Mouse (Mus musculus) thymus, postnatal 4 days (tissue): ENCODE results near the gene Nphs1.
A peak's percentile ranks its signal among the peaks of the same experiment; 100 is the strongest.

Experiments
- DNase-seq: peaks from one replicate; pipeline ENCODE4 v3.0.0; 2021

Nphs1 gene

GRCm38 (mm10) chr7:30457629-30458330 lies at the start of gene Nphs1, which contains the start of gene Kirrel2:
Gene Nphs1, plus strand, starts transcription at chr7:30458315.
Gene Kirrel2, minus strand, starts transcription at chr7:30457690.
- DNase-seq: no peak

- no peak for DNase-seq
Measured at GRCm38 (mm10) chr7:30408639-30409038, 49.5 kb upstream of the Nphs1 start.

- DNase-seq: peak; percentile 56
Measured at GRCm38 (mm10) chr7:30409789-30410188, 48.3 kb upstream of the Nphs1 start.

GRCm38 (mm10) chr7:30411023-30411422 lies 47.1 kb upstream of the Nphs1 start:
- no peak for DNase-seq

GRCm38 (mm10) chr7:30412735-30413147 lies 45.4 kb upstream of the Nphs1 start:
- DNase-seq: peak; percentile 59

- DNase-seq: peak; percentile 20
Measured at GRCm38 (mm10) chr7:30413596-30413995, 44.5 kb upstream of the Nphs1 start, which contains the start of gene Tyrobp. Gene Tyrobp, plus strand, starts transcription at chr7:30413760.

GRCm38 (mm10) chr7:30417856-30418255 lies 40.3 kb upstream of the Nphs1 start:
- peak; percentile 60 for DNase-seq

- peak; percentile 70 for DNase-seq
Measured at GRCm38 (mm10) chr7:30419561-30420499, 38.3 kb upstream of the Nphs1 start, which contains the start of gene Hcst. Gene Hcst, minus strand, starts transcription at chr7:30419854.

GRCm38 (mm10) chr7:30420673-30421072 lies 37.4 kb upstream of the Nphs1 start:
- no peak for DNase-seq

- peak; percentile 95 for DNase-seq
Measured at GRCm38 (mm10) chr7:30421175-30421889, 36.8 kb upstream of the Nphs1 start, which contains the start of gene Nfkbid. Gene Nfkbid, plus strand, starts transcription at chr7:30421732.

GRCm38 (mm10) chr7:30421890-30422435 lies 36.2 kb upstream of the Nphs1 start:
- DNase-seq: peak; percentile 98

GRCm38 (mm10) chr7:30422560-30422959 lies 35.6 kb upstream of the Nphs1 start:
- DNase-seq: peak; percentile 58

- DNase-seq: peak; percentile 74
Measured at GRCm38 (mm10) chr7:30423071-30423641, 35.0 kb upstream of the Nphs1 start.

- no peak for DNase-seq
Measured at GRCm38 (mm10) chr7:30429327-30429726, 28.8 kb upstream of the Nphs1 start.

GRCm38 (mm10) chr7:30430191-30430590 lies 27.9 kb upstream of the Nphs1 start:
- DNase-seq: no peak

- peak; percentile 82 for DNase-seq
Measured at GRCm38 (mm10) chr7:30431793-30432192, 26.3 kb upstream of the Nphs1 start.

- DNase-seq: peak; percentile 76
Measured at GRCm38 (mm10) chr7:30434238-30434637, 23.9 kb upstream of the Nphs1 start.

GRCm38 (mm10) chr7:30434701-30435100 lies 23.4 kb upstream of the Nphs1 start:
- no peak for DNase-seq

- no peak for DNase-seq
Measured at GRCm38 (mm10) chr7:30435156-30435555, 23.0 kb upstream of the Nphs1 start.

GRCm38 (mm10) chr7:30436879-30437278 lies 21.2 kb upstream of the Nphs1 start:
- DNase-seq: peak; percentile 51

- no peak for DNase-seq
Measured at GRCm38 (mm10) chr7:30439734-30440133, 18.4 kb upstream of the Nphs1 start.

GRCm38 (mm10) chr7:30440697-30441096 lies 17.4 kb upstream of the Nphs1 start:
- peak; percentile 78 for DNase-seq
